Mouse (Mus musculus) G1E (cell line): Measurements from ENCODE around the gene Nop10. TPM values are rescaled to one million over a fixed set of nuclear protein-coding genes. Genes with fewer than 3 reads are reported as not detected.

Source experiments
- ATAC-seq: 2 replicates; pipeline ENCODE4 v1.8.0; 2016; ENCODE audit warnings: mild to moderate bottlenecking; ENCODE audit not compliant: insufficient number of reproducible peaks, poor library complexity, low FRiP score, severe bottlenecking; ENCODE audit errors: extremely low read depth
- DNase-seq: peaks from one replicate; pipeline ENCODE4 v3.0.0; 2012; ENCODE audit warnings: low spot score
- H3K27me3 ChIP-seq: 2 replicates; pipeline ENCODE4 v1.6.1; 2012; ENCODE audit warnings: mild to moderate bottlenecking, low read length, inconsistent platforms; ENCODE audit not compliant: insufficient read depth
- H3K36me3 ChIP-seq: replicated peaks from 2 replicates; pipeline ENCODE3; 2012; ENCODE audit warnings: mild to moderate bottlenecking, inconsistent platforms
- H3K4me1 ChIP-seq: 2 replicates; pipeline ENCODE4 v1.6.1; 2012; ENCODE audit warnings: low read depth, low read length, inconsistent platforms, mixed read lengths; ENCODE audit not compliant: insufficient read depth
- H3K4me3 ChIP-seq: 2 replicates; pipeline ENCODE4 v1.5.1; 2012; ENCODE audit warnings: low read depth, mild to moderate bottlenecking, inconsistent platforms, low read length, moderate library complexity, mixed read lengths
- H3K9me3 ChIP-seq: replicated peaks from 2 replicates; pipeline ENCODE4 v1.6.1; 2012; ENCODE audit warnings: inconsistent platforms
- CTCF ChIP-seq: IDR thresholded peaks from 2 replicates; pipeline ENCODE4 v1.5.1; 2012; ENCODE audit warnings: low read depth, low read length, inconsistent platforms, mixed read lengths
- GATA1 ChIP-seq: IDR thresholded peaks from 2 replicates; pipeline ENCODE4 v1.6.1; 2012; ENCODE audit warnings: borderline replicate concordance, low read length, inconsistent platforms, mixed read lengths
- GATA2 ChIP-seq: IDR thresholded peaks from 2 replicates; pipeline ENCODE4 v1.6.1; 2012; ENCODE audit warnings: low read depth, low read length, inconsistent platforms, borderline replicate concordance
- POLR2AphosphoS5 ChIP-seq: IDR thresholded peaks from 2 replicates; pipeline ENCODE4 v1.6.1; 2012; ENCODE audit warnings: low read depth, low read length, inconsistent platforms; ENCODE audit not compliant: insufficient replicate concordance
- TAL1 ChIP-seq: conservative IDR thresholded peaks from 2 replicates; pipeline ENCODE4 v1.6.1; 2012; ENCODE audit warnings: low read depth, low read length, inconsistent platforms, mixed read lengths
- polyA plus RNA-seq: library from polyadenylated mRNA; stranded (reverse); fragments of >175 nt; gene quantifications from 2 replicates; pipeline ENCODE4 v1.2.3, GENCODE M21; 2012
- total RNA-seq, 2 experiments: library from RNA; stranded (forward) in 1 of 2; stranded (reverse) in 1 of 2; fragments of 200-1000 nt in 1 of 2; fragments of >200 nt in 1 of 2; fragmentation: Nextera tagmentation in 1 of 2; gene quantifications; 2 replicates each; pipeline ENCODE4 v1.2.3; 2014 to 2017

Gene Nop10
- total and polyA plus RNA-seq, 3 experiments: 34.5 to 240 (median 53.1) TPM

GRCm38 (mm10) chr2:112232623-112233022 lies 29.1 kb upstream of the Nop10 start:
- ATAC-seq: no peak
- peaks cover 17% of the 10 kb centered on the region; the same call in 1 of the 2 replicates for H3K27me3 ChIP-seq
- no peak for TF ChIP-seq POLR2AphosphoS5
- no peak for TF ChIP-seq CTCF
- TF ChIP-seq GATA1: no peak
- TF ChIP-seq GATA2: no peak
- TF ChIP-seq TAL1: no peak

GRCm38 (mm10) chr2:112236620-112237019 lies 25.1 kb upstream of the Nop10 start:
- TF ChIP-seq CTCF (no peak), GATA2 (no peak), POLR2AphosphoS5 (no peak), GATA1 (no peak), TAL1 (no peak)
- H3K9me3 ChIP-seq: no peaks in the 10 kb centered on the region
- peaks cover 4% of the 10 kb centered on the region for H3K36me3 ChIP-seq
- DNase-seq (no peak), ATAC-seq (no peak)
- no peak overlapping the region for H3K4me3 ChIP-seq
- H3K4me1 ChIP-seq: peaks cover 36% of the 10 kb centered on the region
- H3K27me3 ChIP-seq: 0 out of 2 replicates have a peak, but pooled peaks cover 9% of the 10 kb centered on the region

More at GRCm38 (mm10) chr2:112232623-112233022, 29.1 kb upstream of the Nop10 start:
- no peaks in the 10 kb centered on the region for H3K36me3 ChIP-seq
- no peak overlapping the region for H3K4me3 ChIP-seq
- peaks cover under 1% of the 10 kb centered on the region; the same call in 1 of the 2 replicates for H3K4me1 ChIP-seq
- DNase-seq: no peak
- no peaks in the 10 kb centered on the region for H3K9me3 ChIP-seq

GRCm38 (mm10) chr2:112238006-112238405 lies 23.7 kb upstream of the Nop10 start:
- Histone ChIP-seq H3K9me3 (no peaks in the 10 kb centered on the region), H3K27me3 (0 out of 2 replicates have a peak, but pooled peaks cover 4% of the 10 kb centered on the region), H3K4me3 (no peak overlapping the region), H3K4me1 (peaks cover 36% of the 10 kb centered on the region), H3K36me3 (peaks cover 18% of the 10 kb centered on the region)
- no peak for TF ChIP-seq POLR2AphosphoS5
- no peak for TF ChIP-seq GATA1
- no peak for TF ChIP-seq CTCF
- TF ChIP-seq GATA2: no peak
- TF ChIP-seq TAL1: no peak
- no peak for DNase-seq
- ATAC-seq: no peak

GRCm38 (mm10) chr2:112239212-112239934 lies 22.4 kb upstream of the Nop10 start, which contains the start of gene Lpcat4:
TSS of gene Lpcat4 (plus strand) at chr2:112239468.
- DNase-seq (peak; percentile 87), ATAC-seq (peak; percentile 67)
- Histone ChIP-seq H3K4me1 (peaks cover 36% of the 10 kb centered on the region), H3K9me3 (no peaks in the 10 kb centered on the region), H3K36me3 (peaks cover 32% of the 10 kb centered on the region), H3K27me3 (no peaks in the 10 kb centered on the region), H3K4me3 (peak within 1 kb of the TSS; percentile 87)
- peak; percentile 79; the same call in 1 of the 2 replicates for TF ChIP-seq CTCF
- TF ChIP-seq TAL1: no peak

- no peaks in the 10 kb centered on the region for H3K9me3 ChIP-seq
- peaks cover 36% of the 10 kb centered on the region for H3K4me1 ChIP-seq
- peak overlapping the region; percentile 87 for H3K4me3 ChIP-seq
- H3K27me3 ChIP-seq: no peaks in the 10 kb centered on the region
- ATAC-seq (peak; percentile 48), DNase-seq (peak; percentile 58)
- TF ChIP-seq TAL1 (no peak), CTCF (no peak), GATA2 (no peak), GATA1 (no peak), POLR2AphosphoS5 (no peak)
- peaks cover 37% of the 10 kb centered on the region for H3K36me3 ChIP-seq
Measured at GRCm38 (mm10) chr2:112239935-112240721, 21.6 kb upstream of the Nop10 start.

- H3K4me1 ChIP-seq: peaks cover 36% of the 10 kb centered on the region
Measured at GRCm38 (mm10) chr2:112241787-112242186, 19.9 kb upstream of the Nop10 start.

More at GRCm38 (mm10) chr2:112241787-112242186, 19.9 kb upstream of the Nop10 start:
- Histone ChIP-seq H3K4me3 (no peak overlapping the region), H3K27me3 (no peaks in the 10 kb centered on the region), H3K36me3 (peaks cover 52% of the 10 kb centered on the region), H3K9me3 (no peaks in the 10 kb centered on the region)
- ATAC-seq (no peak), DNase-seq (no peak)
- no peak for TF ChIP-seq TAL1
- TF ChIP-seq CTCF: no peak
- TF ChIP-seq GATA1: no peak
- no peak for TF ChIP-seq GATA2
- TF ChIP-seq POLR2AphosphoS5: no peak
